ENCODE assay signal across 13 mouse cellular contexts in genomic region chr6:92625923-92626322, GRCm38 (mm10).
A peak's percentile ranks its signal among the peaks of the same experiment; 100 is the strongest.
DNase-seq lines count a peak whose midpoint lies in the region; ATAC-seq and TF ChIP-seq lines count a peak whose summit lies in the region.
"Had no signal": no experiment of that assay in that cellular context is flagged by ENCODE, and none has a peak within 500 bp of the region (broad histone marks: within the 10 kb centered on the region; RNA-seq: fewer than 3 reads in every experiment).

No protein-coding gene starts in this region.

- intact Hi-C loops in heart, postnatal 36 days (cut with DNase I) = no loop called here

- no peak for TF ChIP-seq CTCF in forebrain, postnatal 0 days (IDR thresholded peaks at IDR 0.05; ENCODE audit: low read depth)

- no peaks in the 10 kb centered on the region for H3K4me1 ChIP-seq in forebrain, embryonic 14.5 days (ENCODE audit: control insufficient read depth, insufficient read depth, low read length)
- H3K4me1 ChIP-seq in forebrain, postnatal 0 days (ENCODE audit: insufficient read depth) = no peaks in the 10 kb centered on the region
- H3K4me1 ChIP-seq in limb, embryonic 13.5 days = peaks cover 16% of the 10 kb centered on the region; the same call in 1 of the 2 replicates
- peaks cover 10% of the 10 kb centered on the region; the same call in 1 of the 2 replicates for H3K4me1 ChIP-seq in limb, embryonic 10.5 days
- H3K4me1 ChIP-seq: forebrain, embryonic 12.5 days; megakaryocyte, embryonic 14.5 days had no signal

- no peak overlapping the region for H3K4me2 ChIP-seq in forebrain, embryonic 14.5 days (ENCODE audit: low read length)
- H3K4me2 ChIP-seq in forebrain, postnatal 0 days (ENCODE audit: low read depth) = no peak overlapping the region
- H3K4me2 ChIP-seq in limb, embryonic 13.5 days (replicated peaks) = no peak overlapping the region
- H3K4me2 ChIP-seq: forebrain, embryonic 12.5 days had no signal

- no peak overlapping the region for H3K27ac ChIP-seq in forebrain, embryonic 14.5 days (ENCODE audit: low read depth, low read length)
- H3K27ac ChIP-seq in forebrain, postnatal 0 days (ENCODE audit: low read depth, low read length) = no peak overlapping the region
- 0 out of 2 replicates have a peak overlapping the region, but pooled peaks have one; percentile 22 for H3K27ac ChIP-seq in limb, embryonic 13.5 days
- no peak overlapping the region for H3K27ac ChIP-seq in limb, embryonic 10.5 days
- H3K27ac ChIP-seq: forebrain, embryonic 12.5 days; kidney, postnatal 0 days had no signal

- no peaks in the 10 kb centered on the region for H3K27me3 ChIP-seq in forebrain, embryonic 14.5 days (replicated peaks; ENCODE audit: control insufficient read depth, insufficient read depth, low read length)
- H3K27me3 ChIP-seq in forebrain, postnatal 0 days (ENCODE audit: insufficient read depth, low read length) = no peaks in the 10 kb centered on the region
- H3K27me3 ChIP-seq in limb, embryonic 13.5 days = no peaks in the 10 kb centered on the region
- no peaks in the 10 kb centered on the region for H3K27me3 ChIP-seq in limb, embryonic 10.5 days (ENCODE audit: low read depth, poor library complexity, severe bottlenecking)
- H3K27me3 ChIP-seq: CH12.LX; forebrain, embryonic 12.5 days; megakaryocyte, embryonic 14.5 days had no signal

- H3K36me3 ChIP-seq in forebrain, embryonic 14.5 days (ENCODE audit: control insufficient read depth, insufficient read depth, low read length) = no peaks in the 10 kb centered on the region
- H3K36me3 ChIP-seq in forebrain, postnatal 0 days (ENCODE audit: insufficient read depth) = no peaks in the 10 kb centered on the region
- no peaks in the 10 kb centered on the region for H3K36me3 ChIP-seq in limb, embryonic 13.5 days
- H3K36me3 ChIP-seq in limb, embryonic 10.5 days = no peaks in the 10 kb centered on the region
- H3K36me3 ChIP-seq: forebrain, embryonic 12.5 days had no signal

- 94% methylated on average over 1 of the region's 1 CpGs for WGBS in forebrain, embryonic 14.5 days
- 66% methylated on average over 1 of the region's 1 CpGs for WGBS in forebrain, postnatal 0 days
- 69% methylated on average over 1 of the region's 1 CpGs for WGBS in limb, embryonic 13.5 days
- WGBS in limb, embryonic 10.5 days = 79% methylated on average over 1 of the region's 1 CpGs

- H3K9ac ChIP-seq in forebrain, embryonic 14.5 days (ENCODE audit: low read length) = no peak overlapping the region
- H3K9ac ChIP-seq in forebrain, postnatal 0 days = no peak overlapping the region
- no peak overlapping the region for H3K9ac ChIP-seq in limb, embryonic 13.5 days
- H3K9ac ChIP-seq: forebrain, embryonic 12.5 days had no signal

- ATAC-seq in forebrain, embryonic 14.5 days = no peak
- ATAC-seq in forebrain, postnatal 0 days = no peak
- ATAC-seq in limb, embryonic 13.5 days (ENCODE audit: low FRiP score, low read depth) = no peak

- H3K9me3 ChIP-seq in forebrain, embryonic 14.5 days (replicated peaks; ENCODE audit: control insufficient read depth, low read length) = no peaks in the 10 kb centered on the region
- no peaks in the 10 kb centered on the region for H3K9me3 ChIP-seq in forebrain, postnatal 0 days (ENCODE audit: low read length)
- H3K9me3 ChIP-seq in limb, embryonic 13.5 days = no peaks in the 10 kb centered on the region
- no peaks in the 10 kb centered on the region for H3K9me3 ChIP-seq in limb, embryonic 10.5 days (replicated peaks)
- H3K9me3 ChIP-seq: forebrain, embryonic 12.5 days had no signal

- no peak overlapping the region for H3K4me3 ChIP-seq in forebrain, embryonic 14.5 days (ENCODE audit: low read depth, low read length)
- no peak overlapping the region for H3K4me3 ChIP-seq in forebrain, postnatal 0 days (ENCODE audit: low read depth, low read length)
- H3K4me3 ChIP-seq in limb, embryonic 13.5 days = no peak overlapping the region
- H3K4me3 ChIP-seq in limb, embryonic 10.5 days = no peak overlapping the region
- H3K4me3 ChIP-seq: forebrain, embryonic 12.5 days; megakaryocyte, embryonic 14.5 days had no signal

- peak; percentile 6 for DNase-seq in forebrain, embryonic 14.5 days (ENCODE audit: low spot score)
- DNase-seq in forebrain, postnatal 0 days = no peak
- no peak for DNase-seq in limb, embryonic 10.5 days (ENCODE audit: low spot score)
- DNase-seq in cerebellum, postnatal 36 days = peak; percentile 9 to 13
- DNase-seq in heart, postnatal 36 days = peak; percentile 18 to 21
- no peak for DNase-seq in thymus, postnatal 36 days
- DNase-seq in thymus, postnatal 14 days = no peak
- DNase-seq: gastrocnemius, postnatal 25 days had no signal

Comparison
In these comparisons a context has a peak if more than half of its experiments do, and no peak if none do; other contexts are left out.
1. DNase-seq: peak in forebrain, embryonic 14.5 days (single experiment), cerebellum, postnatal 36 days (2 of 2) and heart, postnatal 36 days (2 of 2); none in forebrain, postnatal 0 days (single experiment), limb, embryonic 10.5 days (single experiment), thymus, postnatal 36 days (0 of 2) and thymus, postnatal 14 days (single experiment).